Mouse (Mus musculus): ENCODE results near the gene Shc3. TPM values are rescaled to one million over a fixed set of nuclear protein-coding genes. Genes with fewer than 3 reads are reported as not detected.

Shc3 gene
- polyA plus RNA-seq, 1 experiment, result 71.6 TPM

DNA sequence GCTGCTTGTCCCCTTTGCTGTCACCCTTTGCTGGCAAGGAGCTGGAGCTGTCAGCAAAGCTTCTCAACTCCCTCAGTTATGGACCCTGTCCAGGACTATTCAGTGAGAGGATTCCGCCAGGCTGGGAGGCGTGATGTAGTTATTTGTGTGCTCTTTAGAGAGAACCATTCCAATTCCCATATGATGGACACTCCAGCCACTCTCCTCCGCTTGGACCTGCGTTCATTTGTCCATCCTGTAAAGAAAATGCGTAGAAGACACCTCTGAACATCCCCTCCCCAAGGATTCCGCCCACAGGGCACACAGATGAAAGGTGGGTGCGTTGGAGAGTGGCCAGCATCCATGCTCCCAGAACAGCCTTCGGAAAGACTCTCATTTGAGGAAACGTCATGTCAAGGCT is 148.4 kb downstream of the Shc3 start:
- DNase-seq (ENCODE audit: extremely low spot score in 1 of 2, low spot score in 1 of 2), result peak in 1 of 2 experiments; percentile 68

DNA sequence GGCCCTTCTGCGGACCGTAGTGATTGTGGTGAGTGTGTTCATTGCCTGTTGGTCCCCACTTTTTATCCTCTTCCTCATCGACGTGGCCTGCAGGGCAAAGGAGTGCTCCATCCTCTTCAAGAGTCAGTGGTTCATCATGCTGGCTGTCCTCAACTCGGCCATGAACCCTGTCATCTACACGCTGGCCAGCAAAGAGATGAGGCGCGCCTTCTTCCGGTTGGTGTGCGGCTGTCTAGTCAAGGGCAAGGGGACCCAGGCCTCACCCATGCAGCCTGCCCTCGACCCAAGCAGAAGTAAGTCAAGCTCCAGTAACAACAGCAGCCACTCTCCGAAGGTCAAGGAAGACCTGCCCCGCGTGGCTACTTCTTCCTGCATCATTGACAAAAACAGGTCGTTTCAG is 149.7 kb downstream of the Shc3 start:
- no peak for DNase-seq (ENCODE audit: extremely low spot score in 1 of 2, low spot score in 1 of 2)

DNA sequence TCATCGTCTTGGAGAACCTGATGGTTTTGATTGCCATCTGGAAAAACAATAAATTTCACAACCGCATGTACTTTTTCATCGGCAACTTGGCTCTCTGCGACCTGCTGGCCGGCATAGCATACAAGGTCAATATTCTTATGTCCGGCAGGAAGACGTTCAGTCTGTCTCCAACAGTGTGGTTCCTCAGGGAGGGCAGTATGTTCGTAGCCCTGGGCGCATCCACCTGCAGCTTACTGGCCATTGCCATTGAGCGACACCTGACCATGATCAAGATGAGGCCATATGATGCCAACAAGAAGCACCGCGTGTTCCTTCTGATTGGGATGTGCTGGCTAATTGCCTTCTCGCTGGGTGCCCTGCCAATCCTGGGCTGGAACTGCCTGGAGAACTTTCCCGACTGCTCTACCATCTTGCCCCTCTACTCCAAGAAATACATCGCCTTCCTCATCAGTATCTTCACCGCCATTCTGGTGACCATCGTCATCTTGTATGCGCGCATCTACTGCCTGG is 150.2 kb downstream of the Shc3 start:
- no peak for DNase-seq (ENCODE audit: extremely low spot score in 1 of 2, low spot score in 1 of 2)

DNA sequence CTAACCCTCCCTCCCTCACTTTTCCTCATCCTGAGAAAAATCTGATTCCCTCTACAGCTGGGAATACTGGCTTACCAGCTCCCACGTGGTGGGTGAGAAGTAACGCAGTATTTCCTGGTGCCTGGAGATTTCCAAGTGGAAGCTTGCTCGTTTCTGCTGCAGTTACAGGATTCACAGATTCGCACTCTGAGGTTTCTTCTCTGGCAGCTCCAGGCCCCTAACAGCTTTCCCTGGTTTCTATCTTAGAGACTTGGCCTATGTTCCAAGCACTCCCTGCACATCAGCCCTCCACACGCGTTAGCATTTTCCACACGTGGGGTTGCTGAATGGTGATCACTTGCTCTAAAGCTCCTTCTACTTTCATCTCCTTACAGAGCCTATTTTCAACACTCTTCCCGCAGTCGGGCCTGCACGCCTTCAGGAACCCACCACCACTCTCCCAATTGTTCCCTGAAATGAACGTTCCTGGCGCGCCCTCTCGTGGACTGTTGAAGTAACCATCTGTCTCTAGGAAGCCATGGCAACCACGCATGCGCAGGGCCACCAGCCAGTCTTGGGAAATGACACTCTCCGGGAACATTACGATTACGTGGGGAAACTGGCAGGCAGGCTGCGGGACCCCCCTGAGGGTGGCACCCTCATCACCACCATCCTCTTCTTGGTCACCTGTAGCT is 150.8 kb downstream of the Shc3 start:
- peak; percentile 89 to 99 for DNase-seq (ENCODE audit: extremely low spot score in 1 of 2, low spot score in 1 of 2)

DNA sequence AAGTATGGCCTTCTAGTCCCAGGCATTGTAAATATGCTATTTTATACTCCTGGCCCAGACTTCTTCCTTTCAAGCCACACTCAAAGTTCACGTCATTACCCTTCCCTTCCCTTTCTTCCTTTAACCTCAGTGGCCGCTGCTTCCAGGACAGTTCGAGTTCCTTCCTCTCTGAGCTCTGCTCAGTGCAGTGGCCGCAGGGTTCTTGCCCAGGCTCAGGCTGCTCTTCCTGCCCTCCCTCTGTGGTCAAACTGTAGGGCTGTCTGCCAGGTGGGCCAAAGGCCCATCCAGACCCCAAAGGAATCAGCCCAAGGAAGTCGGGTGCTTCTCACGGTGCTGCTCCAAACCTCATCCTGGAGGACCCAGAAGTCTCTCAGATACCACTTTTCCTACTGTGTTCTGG is 151.4 kb downstream of the Shc3 start:
- DNase-seq (ENCODE audit: extremely low spot score in 1 of 2, low spot score in 1 of 2), result no peak

DNA sequence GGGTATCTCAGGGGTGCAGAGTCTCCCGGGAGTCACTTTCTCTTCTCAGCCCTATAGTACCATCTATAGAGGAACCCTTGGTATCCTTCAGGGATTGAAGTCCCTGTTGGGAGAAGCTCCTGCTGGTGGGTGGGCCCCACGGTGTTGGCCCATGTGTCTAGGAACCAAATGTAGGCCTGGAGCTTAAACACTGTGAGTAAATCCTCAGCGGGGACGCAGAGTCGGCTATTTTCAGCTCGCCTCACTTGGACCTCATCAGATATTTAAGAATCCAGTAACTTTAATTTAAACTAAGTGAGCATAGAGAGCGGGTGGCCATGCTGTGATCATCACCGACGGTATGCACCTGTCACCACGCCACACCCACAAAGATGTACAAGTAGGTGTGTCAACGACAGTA is 152.5 kb downstream of the Shc3 start:
- no peak for DNase-seq (ENCODE audit: extremely low spot score in 1 of 2, low spot score in 1 of 2)

DNA sequence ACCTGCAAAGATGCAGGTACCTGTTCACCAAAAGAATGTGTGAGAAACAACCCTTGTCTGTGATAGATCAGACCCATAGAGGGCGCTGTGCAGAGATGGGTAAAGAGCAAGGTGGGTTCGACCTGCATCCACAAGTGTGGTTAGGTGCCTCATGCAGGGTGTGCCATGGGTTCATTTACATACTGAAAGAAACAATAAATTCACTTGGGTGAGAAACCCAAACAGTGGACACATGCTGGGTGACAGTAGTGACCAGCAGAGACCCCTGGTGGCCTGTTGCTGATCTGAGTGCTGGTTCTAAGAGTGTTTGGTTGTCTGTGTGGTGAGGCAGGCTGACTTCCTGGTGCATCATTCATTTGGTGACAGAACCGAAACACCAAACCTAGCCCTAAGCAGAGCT is 155.8 kb downstream of the Shc3 start:
- DNase-seq (ENCODE audit: extremely low spot score in 1 of 2, low spot score in 1 of 2), result no peak

DNA sequence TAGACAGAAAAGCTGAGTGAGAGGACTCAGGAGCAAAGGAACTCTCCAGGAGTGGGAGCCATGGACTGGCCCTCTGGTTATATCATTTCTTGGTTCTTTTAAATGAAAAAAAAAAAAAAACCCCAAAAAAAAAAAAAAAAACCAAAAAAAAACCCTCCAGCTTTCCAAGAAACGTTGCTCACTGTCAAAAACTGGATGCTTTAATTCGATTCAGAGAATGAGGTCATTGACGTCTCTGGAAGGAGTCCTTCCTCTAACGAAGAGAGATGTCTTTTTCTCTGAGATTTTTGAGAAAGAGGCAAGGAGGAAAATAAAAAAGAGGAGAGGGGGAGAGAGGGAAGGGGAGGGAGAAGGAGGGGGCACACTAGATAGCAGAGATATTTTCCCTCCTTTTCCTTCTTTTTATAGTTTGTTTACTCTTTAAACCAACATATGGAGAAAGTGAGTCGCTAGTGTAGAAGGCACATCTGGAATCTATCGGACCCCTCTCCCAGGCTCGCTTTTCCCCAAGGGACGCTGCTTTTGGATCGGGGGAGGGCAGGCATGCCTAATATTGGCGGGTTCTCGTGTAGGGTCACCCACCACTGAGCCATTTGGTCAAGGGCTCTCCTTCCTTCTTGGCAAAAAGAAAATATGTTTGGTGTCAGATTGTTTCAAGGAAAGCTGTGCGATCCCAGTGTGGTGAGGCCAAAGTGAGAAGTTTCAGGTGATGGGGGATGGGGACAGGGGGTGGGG is 157.4 kb downstream of the Shc3 start:
- no peak for DNase-seq (ENCODE audit: extremely low spot score in 1 of 2, low spot score in 1 of 2)

DNA sequence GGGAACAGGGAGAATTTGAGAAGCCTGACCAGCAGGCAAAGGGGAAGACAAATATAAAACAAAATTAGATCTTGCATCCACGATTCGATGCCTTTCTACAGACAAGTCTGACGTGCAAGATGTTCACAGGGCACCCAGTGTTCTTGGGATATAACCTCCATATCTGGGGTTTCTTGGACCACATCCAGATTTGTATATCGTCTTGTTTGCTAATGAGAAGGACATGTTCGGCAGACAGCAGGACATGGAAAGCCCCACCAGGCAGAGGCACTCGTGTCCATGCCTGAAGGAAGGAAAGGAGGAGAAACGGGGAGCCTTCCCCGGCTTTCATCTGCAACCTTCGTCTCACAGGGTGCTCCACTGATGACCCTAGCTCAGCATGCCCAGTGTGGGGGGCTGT is 158.0 kb downstream of the Shc3 start:
- DNase-seq (ENCODE audit: extremely low spot score in 1 of 2, low spot score in 1 of 2), result no peak

DNA sequence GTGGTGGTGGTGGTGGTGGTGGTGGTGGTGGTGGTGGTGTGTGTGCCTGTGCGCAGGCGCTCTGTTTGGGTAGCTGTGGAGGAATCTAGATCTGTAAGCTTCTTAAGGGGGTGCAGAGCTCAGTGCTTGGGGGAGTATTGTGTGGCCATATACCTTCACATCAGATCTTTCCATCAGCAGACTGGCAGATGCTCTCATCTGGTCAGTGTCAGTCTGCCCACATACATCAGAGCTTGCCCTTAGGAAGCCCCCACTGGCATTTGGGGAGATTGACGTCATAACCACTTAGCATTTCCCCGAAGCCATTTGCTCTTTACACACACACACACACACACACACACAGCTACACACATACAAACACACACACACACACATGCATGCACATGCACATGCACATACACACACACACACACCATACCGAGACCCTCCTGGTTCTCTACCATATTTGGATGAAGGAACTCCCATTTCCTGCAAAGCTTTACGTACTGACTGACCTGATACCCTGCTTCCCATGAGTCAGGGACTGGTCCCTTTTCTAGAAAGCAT is 159.2 kb downstream of the Shc3 start:
- DNase-seq (ENCODE audit: extremely low spot score in 1 of 2, low spot score in 1 of 2), result no peak

DNA sequence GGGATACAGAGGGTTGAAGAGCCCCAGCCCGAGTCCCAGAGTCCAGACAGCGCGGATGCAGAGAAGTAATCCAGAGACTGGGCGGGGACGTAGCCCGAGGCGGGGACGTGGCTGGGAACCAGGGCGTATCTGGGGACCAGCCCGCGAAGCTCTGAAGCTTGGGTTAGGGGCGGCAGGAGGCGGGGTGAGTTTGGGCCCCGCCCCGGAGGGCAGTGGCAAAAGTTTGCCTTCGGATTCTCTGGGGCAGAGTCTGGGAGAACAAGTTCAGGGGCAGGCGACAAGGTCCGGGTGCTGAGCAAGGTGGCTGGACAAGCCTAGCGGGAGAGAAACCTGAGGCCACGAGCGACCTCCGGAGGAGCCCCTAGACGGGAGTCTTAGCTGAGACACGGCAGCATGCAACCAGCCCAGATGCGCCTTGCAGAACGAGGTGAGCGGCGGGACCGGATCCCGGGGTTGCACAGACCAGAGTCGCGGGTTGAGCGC is 160.7 kb downstream of the Shc3 start, which contains the start of gene S1pr3:
S1pr3 (plus strand) TSS at position 121 of the 483 bp plus-strand sequence.
- DNase-seq (ENCODE audit: extremely low spot score in 1 of 2, low spot score in 1 of 2), result no peak

DNA sequence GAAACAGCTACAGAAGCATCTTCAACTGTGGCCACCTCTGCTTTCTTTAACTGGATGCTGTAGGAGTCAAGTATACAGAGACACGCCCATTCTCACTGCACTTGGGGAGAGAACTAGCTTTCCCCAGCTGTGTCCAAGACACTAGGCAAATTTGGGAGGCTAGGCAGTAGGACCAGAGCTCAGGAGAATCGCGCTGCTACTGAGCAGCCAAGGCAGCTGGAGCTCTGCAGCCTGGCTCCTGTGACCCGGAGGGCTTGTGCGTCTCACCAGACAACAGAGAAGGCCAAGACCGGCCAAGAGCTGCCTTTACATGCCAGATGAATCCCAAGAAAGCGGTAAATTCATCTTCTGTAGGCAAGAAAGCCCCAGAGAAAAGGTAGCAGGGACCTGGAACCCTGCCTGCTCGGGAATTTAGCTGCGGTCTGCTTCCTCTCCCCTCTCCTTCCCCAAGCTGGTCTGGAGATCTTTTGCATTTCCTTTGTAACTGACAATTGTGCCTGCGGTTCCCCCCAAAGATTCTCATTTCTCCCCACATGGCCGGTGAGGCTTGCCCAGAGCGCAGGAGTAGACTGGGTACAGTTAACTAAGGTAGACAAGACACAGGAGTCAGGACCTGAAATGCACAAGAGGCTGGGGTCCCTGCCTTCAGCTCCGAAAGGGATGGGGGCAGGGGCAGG is 161.5 kb downstream of the Shc3 start:
- DNase-seq (ENCODE audit: extremely low spot score in 1 of 2, low spot score in 1 of 2), result no peak

DNA sequence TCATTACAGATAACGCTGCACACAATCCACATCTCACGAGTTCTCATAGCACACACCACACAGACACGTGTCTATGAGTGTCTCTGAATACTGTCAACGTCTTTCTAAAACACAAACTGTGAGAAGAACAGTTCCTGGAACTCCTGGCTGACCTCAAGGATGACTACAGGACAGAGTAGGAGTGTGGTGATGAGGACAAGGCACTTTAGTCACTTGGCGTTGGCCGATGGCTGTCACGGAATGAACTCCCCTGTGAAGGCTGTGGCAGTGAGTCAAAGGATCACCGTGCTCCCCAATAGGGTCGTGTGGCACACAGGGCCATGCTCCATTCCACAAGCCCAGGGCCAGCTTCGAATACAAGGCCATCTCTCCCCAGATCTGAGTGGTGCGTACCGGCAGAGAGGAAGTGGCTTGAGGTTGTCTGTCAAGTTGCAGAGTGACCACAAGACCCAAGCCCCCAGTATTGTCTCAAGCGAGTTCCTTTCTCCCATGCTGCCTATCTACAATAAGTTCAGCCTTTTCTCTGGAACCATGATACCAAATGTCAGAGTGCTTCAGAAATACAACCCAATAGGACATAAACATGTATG is 163.4 kb downstream of the Shc3 start:
- no peak for DNase-seq (ENCODE audit: extremely low spot score in 1 of 2, low spot score in 1 of 2)

DNA sequence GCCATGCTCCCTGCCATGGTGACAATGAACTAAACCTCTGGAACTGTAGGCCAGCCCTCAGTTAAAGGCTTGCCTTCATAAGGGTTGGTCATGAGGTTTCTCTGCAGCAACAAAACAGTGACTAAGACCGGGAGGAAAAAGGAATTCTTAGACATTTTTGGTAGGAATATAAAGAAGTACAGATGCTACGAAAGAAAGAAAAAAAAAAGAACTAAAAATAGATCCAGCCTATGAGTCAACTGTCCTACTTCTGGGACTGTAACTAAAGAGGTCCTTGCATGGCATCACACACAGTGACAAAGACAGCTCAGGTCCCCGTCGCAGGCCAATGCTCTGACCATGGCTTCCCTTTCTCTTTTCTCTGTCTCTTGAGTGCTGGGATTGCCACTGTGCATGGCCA is 164.7 kb downstream of the Shc3 start:
- peak in 1 of 2 experiments; percentile 54 for DNase-seq (ENCODE audit: extremely low spot score in 1 of 2, low spot score in 1 of 2)

DNA sequence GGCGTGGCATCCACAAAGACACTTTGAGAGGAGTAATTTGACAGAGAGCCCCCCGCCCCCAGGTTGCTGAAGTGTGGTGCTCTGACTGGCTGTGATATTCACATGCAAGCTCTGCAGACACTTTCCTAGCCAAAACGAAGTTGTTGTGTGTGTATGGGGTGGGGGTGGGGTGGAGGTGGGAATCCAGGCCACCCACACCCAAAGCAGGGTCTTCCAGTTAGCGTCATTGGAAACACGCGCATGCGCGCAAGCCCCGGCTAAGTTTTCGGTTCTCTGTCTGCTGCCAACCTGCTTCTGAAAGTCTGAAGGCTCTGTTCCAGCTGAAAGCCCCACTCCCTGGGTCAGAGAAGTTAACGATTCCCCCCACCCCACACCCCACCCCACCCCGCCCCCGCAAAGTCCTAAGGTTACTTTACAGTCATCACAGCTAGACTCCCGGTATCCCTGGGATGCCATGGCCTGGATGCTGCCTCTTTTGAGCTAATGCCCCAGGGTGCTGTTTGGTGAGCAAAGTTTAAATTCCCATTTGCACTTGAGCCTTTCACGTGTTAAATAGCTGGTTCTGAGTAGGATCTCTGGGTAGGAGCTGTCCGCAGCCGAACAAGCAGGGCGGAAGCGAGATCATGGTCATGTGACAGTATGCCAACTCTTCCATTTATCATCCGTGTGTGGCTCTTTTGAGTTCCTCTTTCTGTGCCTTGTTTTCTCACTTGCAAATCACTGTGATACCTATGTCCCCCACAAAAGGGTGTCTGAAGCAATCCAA is 168.3 kb downstream of the Shc3 start:
- DNase-seq (ENCODE audit: extremely low spot score in 1 of 2, low spot score in 1 of 2), result peak in 1 of 2 experiments; percentile 53

DNA sequence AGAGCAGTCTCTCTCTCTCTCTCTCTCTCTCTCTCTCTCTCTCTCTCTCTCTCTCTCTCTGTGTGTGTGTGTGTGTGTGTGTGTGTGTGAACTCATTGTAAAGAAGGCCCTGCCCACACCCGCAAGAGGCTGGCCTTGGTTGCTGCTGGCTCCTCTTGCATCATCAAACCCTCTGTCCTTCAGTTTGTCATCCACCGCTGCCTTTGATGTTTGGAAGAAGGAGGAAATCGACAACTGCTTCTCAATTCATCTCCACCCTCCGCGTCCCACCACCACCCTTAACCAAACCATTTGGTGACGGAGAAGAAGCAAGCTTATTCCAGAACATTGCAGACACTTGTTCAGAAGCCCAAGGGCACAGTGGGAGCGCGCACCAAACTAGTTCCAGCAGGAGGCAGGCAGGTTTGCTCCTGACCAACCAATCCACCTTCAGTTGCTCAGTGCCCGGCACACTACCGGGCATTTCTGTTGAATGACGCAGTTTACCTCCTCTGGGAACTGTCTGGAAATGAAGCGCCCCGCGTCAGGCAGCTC is 169.0 kb downstream of the Shc3 start:
- DNase-seq (ENCODE audit: extremely low spot score in 1 of 2, low spot score in 1 of 2), result peak in 1 of 2 experiments; percentile 42

DNA sequence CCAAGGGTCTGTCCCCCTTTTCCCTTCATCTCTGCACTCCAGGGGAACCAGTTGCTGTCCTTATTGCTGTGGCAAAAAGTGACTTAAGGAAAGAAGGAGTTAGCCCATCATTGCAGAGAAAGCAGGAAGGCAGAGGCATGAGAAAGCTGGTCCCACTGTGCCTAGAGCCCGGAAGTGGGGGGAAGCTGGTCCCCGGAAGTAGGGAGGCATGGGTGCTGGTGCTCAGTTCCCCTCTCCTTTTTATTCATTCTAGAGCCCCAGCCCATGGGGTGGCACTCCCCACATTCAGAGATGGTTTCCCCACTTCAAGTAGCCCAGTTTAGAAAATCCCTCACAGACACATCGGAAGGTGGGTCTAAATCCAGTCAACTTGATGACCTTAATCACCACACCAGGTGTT is 169.7 kb downstream of the Shc3 start:
- no peak for DNase-seq (ENCODE audit: extremely low spot score in 1 of 2, low spot score in 1 of 2)

DNA sequence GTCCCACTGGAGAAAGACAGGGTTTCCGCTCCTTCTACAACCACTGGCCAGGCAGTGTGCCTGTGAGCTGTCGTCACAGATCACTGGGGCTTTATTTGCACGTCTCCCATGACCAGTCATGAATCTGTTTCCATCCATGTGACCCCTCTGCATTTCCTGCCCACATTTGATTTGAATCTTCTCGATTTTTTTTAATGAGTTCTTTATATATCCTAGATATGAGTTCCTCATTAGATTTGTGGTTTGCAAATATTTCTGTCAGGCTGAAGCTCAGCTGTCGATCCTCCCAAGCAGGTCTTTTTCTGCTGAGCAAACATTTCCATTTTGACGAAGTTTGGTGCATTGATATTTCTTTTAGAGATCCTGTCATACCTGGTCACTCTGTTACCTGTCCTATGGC is 171.4 kb downstream of the Shc3 start:
- DNase-seq (ENCODE audit: extremely low spot score in 1 of 2, low spot score in 1 of 2), result no peak

DNA sequence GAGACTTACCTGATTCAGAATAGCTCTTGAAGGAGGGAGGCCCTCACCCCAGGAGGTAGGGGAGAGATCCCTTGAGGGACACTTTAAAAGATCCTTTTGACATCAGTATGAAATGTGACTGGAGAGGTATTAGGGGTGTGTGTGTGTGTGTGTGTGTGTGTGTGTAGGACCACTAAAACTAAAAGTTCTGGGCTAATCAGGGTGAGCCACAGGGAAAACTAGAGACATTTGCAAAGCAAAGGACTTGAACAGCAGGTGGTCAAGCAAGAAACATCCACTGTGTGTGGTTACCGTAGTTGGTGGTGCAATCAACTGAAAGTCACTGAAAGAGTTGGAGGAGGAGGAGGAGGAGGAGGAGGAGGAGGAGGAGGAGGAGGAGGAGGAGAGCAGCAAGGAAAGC is 177.0 kb downstream of the Shc3 start:
- no peak for DNase-seq (ENCODE audit: extremely low spot score in 1 of 2, low spot score in 1 of 2)
